Mouse (Mus musculus) liver, embryonic 11.5 days (tissue): ENCODE measurements around the gene Pelp1. TPM values are rescaled to one million over a fixed set of nuclear protein-coding genes. Genes with fewer than 3 reads are reported as not detected.
A peak's percentile ranks its signal among the peaks of the same experiment; 100 is the strongest.

Experiments used
- ATAC-seq: fragments of 200-750 bp; cut with Nextera tagmentation; replicated peaks from 2 replicates; pipeline ENCODE4 v1.8.0; 2017; ENCODE audit warnings: moderate number of reproducible peaks, mild to moderate bottlenecking, moderate TSS enrichment, moderate library complexity; ENCODE audit not compliant: low FRiP score
- DNase-seq: peaks from one replicate; pipeline ENCODE4 v3.0.0-alpha.2; 2017; ENCODE audit warnings: low spot score
- H3K27ac ChIP-seq: fragments of 300-500 bp; sonication (generic); 2 replicates; pipeline ENCODE4 v1.5.1; 2014; ENCODE audit warnings: mild to moderate bottlenecking, low read depth, low read length, control low read depth
- H3K27me3 ChIP-seq: fragments of 300-500 bp; sonication (generic); replicated peaks from 2 replicates; pipeline ENCODE4 v1.6.1; 2014; ENCODE audit warnings: low read length, mixed read lengths; ENCODE audit not compliant: control insufficient read depth, insufficient read depth
- H3K36me3 ChIP-seq: fragments of 300-500 bp; sonication (generic); 2 replicates; pipeline ENCODE4 v1.6.1; 2014; ENCODE audit warnings: mild to moderate bottlenecking, low read length, moderate library complexity, mixed read lengths; ENCODE audit not compliant: control insufficient read depth, insufficient read depth
- H3K4me1 ChIP-seq: fragments of 300-500 bp; sonication (generic); replicated peaks from 2 replicates; pipeline ENCODE4 v1.6.1; 2014; ENCODE audit warnings: low read length, mixed read lengths; ENCODE audit not compliant: control insufficient read depth, insufficient read depth
- H3K4me2 ChIP-seq: fragments of 300-500 bp; sonication (generic); 2 replicates; pipeline ENCODE4 v1.6.1; 2014; ENCODE audit warnings: mild to moderate bottlenecking, control low read depth, moderate library complexity
- H3K4me3 ChIP-seq: fragments of 300-500 bp; sonication (generic); 2 replicates; pipeline ENCODE4 v1.5.1; 2014; ENCODE audit warnings: low read depth, low read length, control low read depth
- H3K9ac ChIP-seq: fragments of 300-500 bp; sonication (generic); 2 replicates; pipeline ENCODE4 v1.6.1; 2014; ENCODE audit warnings: low read depth, low read length, control low read depth
- H3K9me3 ChIP-seq: fragments of 300-500 bp; sonication (generic); 2 replicates; pipeline ENCODE4 v1.6.1; 2016; ENCODE audit warnings: low read length, inconsistent platforms, mixed read lengths; ENCODE audit not compliant: control insufficient read depth
- WGBS: fragments of 180-500 bp; shearing (Covaris S2); extraction: QIAGEN DNeasy Blood & Tissue Kit; methylation state at CpG from one replicate; pipeline ENCODE4 v1.1.7; 2014; 5-methylcytosine and 5-hydroxymethylcytosine counted together
- polyA plus RNA-seq: library from polyadenylated mRNA; unstranded; fragments of >200 nt; fragmentation: Nextera tagmentation; extraction: Ambion mirVana; gene quantifications from 2 replicates; pipeline ENCODE4 v1.2.1, GENCODE M21; 2014

Gene Pelp1
- polyA plus RNA-seq, 1 experiment from 2014 or later = 48.5 TPM

DNA sequence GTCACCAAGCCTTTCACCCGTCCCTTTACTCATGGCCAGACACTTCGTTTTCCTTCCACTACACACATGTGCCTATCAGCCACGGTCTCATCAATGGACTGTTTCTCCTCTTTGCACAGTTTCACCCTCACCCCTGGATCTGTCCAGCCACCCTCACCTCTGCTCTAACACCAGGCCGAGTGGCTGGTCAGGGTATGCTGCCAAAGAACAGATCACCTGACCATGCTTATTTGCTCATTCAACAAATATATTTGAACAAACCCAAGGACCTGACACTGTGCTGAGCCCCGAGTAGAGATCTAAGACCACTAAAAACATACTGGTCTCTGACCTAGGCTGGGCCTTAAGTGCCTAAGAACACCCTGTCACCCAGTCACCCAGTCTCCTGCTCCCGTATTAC, 34.8 kb upstream of the Pelp1 start:
- no peak for DNase-seq
- WGBS = 61% methylated on average over 6 of the region's 6 CpGs
- H3K36me3 ChIP-seq = peaks cover 7% of the 10 kb centered on the region; the same call in 1 of the 2 replicates
- H3K4me1 ChIP-seq = 0 out of 2 replicates have a peak, but pooled peaks cover 4% of the 10 kb centered on the region
- H3K27ac ChIP-seq = no peak overlapping the region
- H3K4me2 ChIP-seq = no peak overlapping the region
- H3K9me3 ChIP-seq = no peaks in the 10 kb centered on the region
- ATAC-seq = peak; percentile 60
- H3K27me3 ChIP-seq = no peaks in the 10 kb centered on the region
- no peak overlapping the region for H3K4me3 ChIP-seq
- no peak overlapping the region for H3K9ac ChIP-seq

DNA sequence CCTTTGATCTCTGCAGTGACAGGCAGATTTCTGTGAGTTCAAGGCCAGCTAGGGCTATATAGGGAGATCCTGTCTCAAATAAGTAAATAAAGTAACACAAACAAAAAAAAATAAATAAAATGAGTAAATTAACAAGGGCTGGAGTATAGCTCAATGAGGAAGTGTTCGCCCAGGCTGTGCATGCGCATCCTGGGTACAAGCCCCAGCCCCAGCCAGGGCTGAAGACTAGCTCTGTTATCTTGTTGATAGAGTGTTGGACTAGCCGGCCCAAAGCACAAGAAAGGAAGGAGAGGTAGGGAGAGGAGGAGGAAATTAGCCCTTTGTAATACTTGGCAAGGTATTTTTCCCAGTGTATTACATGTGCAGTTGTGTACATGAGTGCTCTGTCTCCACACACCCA, 34.1 kb upstream of the Pelp1 start:
- Histone ChIP-seq H3K9ac (no peak overlapping the region), H3K27me3 (no peaks in the 10 kb centered on the region), H3K4me2 (no peak overlapping the region), H3K36me3 (peaks cover 14% of the 10 kb centered on the region; the same call in 1 of the 2 replicates), H3K4me3 (no peak overlapping the region), H3K9me3 (no peaks in the 10 kb centered on the region), H3K4me1 (0 out of 2 replicates have a peak, but pooled peaks cover 4% of the 10 kb centered on the region), H3K27ac (no peak overlapping the region; the same call in 1 of the 2 replicates)
- ATAC-seq = no peak
- no peak for DNase-seq
- WGBS = 70% methylated on average over 3 of the region's 3 CpGs

GRCm38 (mm10) chr11:70441882-70442281, 32.1 kb upstream of the Pelp1 start:
- DNase-seq (no peak), ATAC-seq (no peak)
- 87% methylated on average over 7 of the region's 7 CpGs for WGBS
- no peaks in the 10 kb centered on the region for H3K9me3 ChIP-seq
- H3K27me3 ChIP-seq = no peaks in the 10 kb centered on the region
- H3K27ac ChIP-seq = no peak overlapping the region
- no peak overlapping the region for H3K4me2 ChIP-seq
- peaks cover 15% of the 10 kb centered on the region; the same call in 1 of the 2 replicates for H3K36me3 ChIP-seq
- H3K4me1 ChIP-seq = peaks cover 10% of the 10 kb centered on the region
- no peak overlapping the region for H3K9ac ChIP-seq
- no peak overlapping the region for H3K4me3 ChIP-seq

DNA sequence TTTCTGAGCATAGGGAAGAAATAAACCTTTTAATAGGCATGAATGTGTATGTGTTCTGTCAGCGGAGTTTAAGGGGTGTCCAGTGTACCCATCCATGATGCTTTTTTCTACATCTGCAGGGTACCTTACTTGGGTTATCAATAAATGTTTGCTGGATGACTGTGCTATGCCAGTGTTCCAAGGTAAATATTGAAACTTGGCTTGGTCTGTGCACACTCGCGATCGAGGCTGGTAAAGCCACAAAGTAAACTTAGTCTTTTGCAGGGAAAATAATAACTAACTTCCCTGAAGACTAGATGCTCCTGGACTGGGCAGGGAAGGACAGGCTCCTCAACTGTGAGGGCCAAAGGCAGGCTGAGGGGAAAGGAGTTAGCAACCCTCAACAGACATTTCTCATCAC, 30.8 kb upstream of the Pelp1 start:
- peaks cover 15% of the 10 kb centered on the region; the same call in 1 of the 2 replicates for H3K36me3 ChIP-seq
- no peaks in the 10 kb centered on the region for H3K9me3 ChIP-seq
- no peak overlapping the region for H3K9ac ChIP-seq
- H3K4me2 ChIP-seq = no peak overlapping the region
- DNase-seq = no peak
- WGBS = 83% methylated on average over 4 of the region's 4 CpGs
- no peak overlapping the region for H3K27ac ChIP-seq
- ATAC-seq = no peak
- peaks cover 9% of the 10 kb centered on the region for H3K4me1 ChIP-seq
- H3K4me3 ChIP-seq = no peak overlapping the region
- no peaks in the 10 kb centered on the region for H3K27me3 ChIP-seq

DNA sequence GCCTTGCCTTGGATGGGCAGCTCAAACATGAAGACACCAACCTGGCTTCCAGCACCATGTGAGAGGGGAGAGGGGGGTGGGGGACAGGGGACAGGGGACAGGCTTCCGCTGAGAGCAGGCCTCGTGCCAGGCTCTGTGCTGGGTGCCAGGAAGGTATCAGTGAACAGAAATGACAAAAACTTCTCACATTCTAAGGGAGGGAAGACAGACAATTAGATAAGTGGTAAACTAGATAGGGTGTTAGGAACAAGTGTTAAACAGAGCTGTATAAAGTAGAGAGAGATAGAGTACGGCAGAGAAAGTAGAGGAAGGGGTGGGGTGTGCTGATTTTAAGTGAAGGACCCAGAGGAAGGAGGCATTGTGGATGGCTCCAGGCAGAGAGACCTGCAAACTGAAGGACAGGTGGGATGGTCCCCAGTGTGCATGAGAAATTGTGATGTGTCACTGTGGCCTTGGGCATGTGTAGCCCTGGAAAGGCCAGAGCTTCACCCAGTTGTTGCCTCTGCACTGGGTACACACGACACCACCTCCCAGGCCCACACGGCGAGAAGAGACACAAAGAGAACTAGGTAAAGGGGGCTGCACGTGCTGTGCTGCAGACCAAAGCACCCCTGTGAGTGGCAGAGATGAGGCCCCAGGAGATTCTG, 29.0 kb upstream of the Pelp1 start:
- Histone ChIP-seq H3K4me1 (peaks cover 15% of the 10 kb centered on the region), H3K36me3 (peaks cover 15% of the 10 kb centered on the region; the same call in 1 of the 2 replicates), H3K9me3 (no peaks in the 10 kb centered on the region), H3K27me3 (no peaks in the 10 kb centered on the region), H3K4me3 (no peak overlapping the region), H3K9ac (no peak overlapping the region), H3K27ac (no peak overlapping the region), H3K4me2 (no peak overlapping the region)
- 89% methylated on average over 7 of the region's 7 CpGs for WGBS
- ATAC-seq (no peak; the same call in 1 of the 2 replicates), DNase-seq (no peak)

- no peak overlapping the region for H3K4me3 ChIP-seq
- WGBS = 41% methylated on average over 6 of the region's 6 CpGs
- no peak overlapping the region for H3K4me2 ChIP-seq
- no peak overlapping the region for H3K9ac ChIP-seq
- ATAC-seq = no peak
- DNase-seq = no peak
- H3K36me3 ChIP-seq = peaks cover 15% of the 10 kb centered on the region; the same call in 1 of the 2 replicates
- H3K27me3 ChIP-seq = no peaks in the 10 kb centered on the region
- H3K27ac ChIP-seq = no peak overlapping the region
- no peaks in the 10 kb centered on the region for H3K9me3 ChIP-seq
- peaks cover 24% of the 10 kb centered on the region for H3K4me1 ChIP-seq
These were observed 27.6 kb upstream of the Pelp1 start for GRCm38 (mm10) chr11:70437426-70437825.

DNA sequence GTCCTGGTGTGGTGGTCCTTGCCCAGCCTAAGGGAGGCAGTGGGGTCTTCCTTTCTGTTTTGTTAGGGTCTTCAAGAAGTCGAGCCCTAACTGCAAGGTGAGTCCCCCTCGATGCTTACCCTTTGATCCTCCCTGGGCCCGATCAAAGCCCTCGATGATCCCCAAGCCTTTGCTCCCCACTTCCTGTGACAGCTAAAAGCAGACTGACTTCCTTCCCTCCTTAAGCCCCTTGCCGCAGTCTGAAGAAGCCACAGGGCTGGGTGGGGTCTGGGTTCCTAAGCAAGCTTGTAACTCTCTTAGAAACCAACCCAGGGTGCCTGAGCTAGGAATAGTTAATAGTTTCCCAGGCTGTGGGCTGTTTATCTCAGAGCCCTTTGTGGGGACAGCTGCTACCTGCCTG, 25.6 kb upstream of the Pelp1 start:
- H3K4me1 ChIP-seq = peaks cover 30% of the 10 kb centered on the region
- no peak overlapping the region for H3K4me3 ChIP-seq
- ATAC-seq (no peak), DNase-seq (no peak)
- peaks cover 15% of the 10 kb centered on the region; the same call in 1 of the 2 replicates for H3K36me3 ChIP-seq
- H3K27me3 ChIP-seq = no peaks in the 10 kb centered on the region
- peak overlapping the region; percentile 17 for H3K4me2 ChIP-seq
- H3K27ac ChIP-seq = no peak overlapping the region
- 39% methylated on average over 5 of the region's 5 CpGs for WGBS
- H3K9ac ChIP-seq = no peak overlapping the region
- H3K9me3 ChIP-seq = no peaks in the 10 kb centered on the region

- DNase-seq (no peak), ATAC-seq (no peak)
- H3K4me2 ChIP-seq = peak overlapping the region; percentile 96
- no peaks in the 10 kb centered on the region for H3K27me3 ChIP-seq
- H3K4me3 ChIP-seq = peak overlapping the region; percentile 87
- WGBS = 91% methylated on average over 3 of the region's 3 CpGs
- peak overlapping the region; percentile 87; the same call in 1 of the 2 replicates for H3K9ac ChIP-seq
- 0 out of 2 replicates have a peak overlapping the region, but pooled peaks have one; percentile 87 for H3K27ac ChIP-seq
- H3K36me3 ChIP-seq = peaks cover 1% of the 10 kb centered on the region; the same call in 1 of the 2 replicates
- peaks cover 30% of the 10 kb centered on the region for H3K4me1 ChIP-seq
- no peaks in the 10 kb centered on the region for H3K9me3 ChIP-seq
These were observed 24.1 kb upstream of the Pelp1 start for GRCm38 (mm10) chr11:70433951-70434350.

DNA sequence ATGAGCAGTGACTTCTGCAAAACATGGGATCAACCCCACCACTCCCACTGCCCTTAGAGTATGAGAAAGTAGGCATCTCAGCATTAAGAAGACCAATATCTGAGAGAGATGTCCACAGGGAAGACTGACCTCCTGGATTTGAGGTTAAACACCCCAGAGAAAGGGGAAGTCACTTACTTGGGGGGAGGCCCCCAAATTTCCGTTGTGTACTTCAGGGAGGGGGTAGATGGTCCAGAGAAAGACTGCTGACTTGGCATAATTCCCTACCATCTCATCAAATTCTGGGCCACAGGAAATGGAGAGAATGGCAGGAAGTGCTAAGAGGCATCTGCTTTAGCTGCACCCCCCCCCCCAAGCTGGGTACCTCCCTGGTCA, 23.7 kb upstream of the Pelp1 start:
- no peaks in the 10 kb centered on the region; the same call in 1 of the 2 replicates for H3K36me3 ChIP-seq
- H3K4me2 ChIP-seq = peak overlapping the region; percentile 96
- no peak for DNase-seq
- peak overlapping the region; percentile 87; the same call in 1 of the 2 replicates for H3K27ac ChIP-seq
- peak overlapping the region; percentile 87 for H3K9ac ChIP-seq
- H3K4me3 ChIP-seq = peak overlapping the region; percentile 87
- H3K27me3 ChIP-seq = no peaks in the 10 kb centered on the region
- WGBS = 39% methylated on average over 1 of the region's 1 CpGs
- ATAC-seq = no peak
- H3K9me3 ChIP-seq = no peaks in the 10 kb centered on the region
- H3K4me1 ChIP-seq = peaks cover 30% of the 10 kb centered on the region
